Mouse (Mus musculus): ENCODE data around the gene Borcs5. TPM values are rescaled to one million over a fixed set of nuclear protein-coding genes. Genes with fewer than 3 reads are reported as not detected.

Borcs5 gene
- polyA plus RNA-seq, 1 experiment from 2014 or later, result 28.3 TPM

DNA sequence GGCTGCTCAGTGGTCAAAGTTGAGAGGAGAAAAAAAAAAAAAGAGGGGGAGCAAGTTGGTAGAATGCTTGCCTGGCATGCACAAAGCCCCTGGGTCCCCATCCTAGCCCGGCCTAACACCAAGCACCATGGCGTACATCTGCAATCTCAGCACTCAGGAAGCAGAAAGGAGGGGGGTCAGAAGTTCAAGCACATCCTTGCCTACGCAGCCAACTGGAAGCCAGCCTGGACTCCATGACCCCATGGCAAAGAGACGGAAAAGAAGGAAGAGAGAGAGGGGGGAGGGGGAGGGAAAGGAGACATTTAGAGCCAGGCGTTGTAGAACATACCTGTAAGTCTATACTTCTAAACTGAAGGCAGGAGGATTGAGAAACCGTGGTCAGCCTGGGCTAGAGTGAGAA is 32.8 kb upstream of the Borcs5 start:
- no peaks in the 10 kb centered on the region for H3K9me3 ChIP-seq (ENCODE audit: control insufficient read depth, low read length)
- H3K36me3 ChIP-seq (ENCODE audit: control insufficient read depth, insufficient read depth, low read length), result no peaks in the 10 kb centered on the region
- WGBS, result 76% methylated on average over 6 of the region's 6 CpGs
- no peak overlapping the region for H3K27ac ChIP-seq (ENCODE audit: low read depth, low read length)
- H3K9ac ChIP-seq (ENCODE audit: low read length), result no peak overlapping the region
- H3K27me3 ChIP-seq (ENCODE audit: control insufficient read depth, insufficient read depth, low read length), result no peaks in the 10 kb centered on the region
- no peak overlapping the region for H3K4me3 ChIP-seq (ENCODE audit: low read depth, low read length)
- no peak for ATAC-seq (ENCODE audit: low FRiP score)
- H3K4me2 ChIP-seq, result no peak overlapping the region
- no peaks in the 10 kb centered on the region for H3K4me1 ChIP-seq (ENCODE audit: control insufficient read depth, insufficient read depth, low read length)
- no peak for DNase-seq (ENCODE audit: low spot score, missing footprints)

DNA sequence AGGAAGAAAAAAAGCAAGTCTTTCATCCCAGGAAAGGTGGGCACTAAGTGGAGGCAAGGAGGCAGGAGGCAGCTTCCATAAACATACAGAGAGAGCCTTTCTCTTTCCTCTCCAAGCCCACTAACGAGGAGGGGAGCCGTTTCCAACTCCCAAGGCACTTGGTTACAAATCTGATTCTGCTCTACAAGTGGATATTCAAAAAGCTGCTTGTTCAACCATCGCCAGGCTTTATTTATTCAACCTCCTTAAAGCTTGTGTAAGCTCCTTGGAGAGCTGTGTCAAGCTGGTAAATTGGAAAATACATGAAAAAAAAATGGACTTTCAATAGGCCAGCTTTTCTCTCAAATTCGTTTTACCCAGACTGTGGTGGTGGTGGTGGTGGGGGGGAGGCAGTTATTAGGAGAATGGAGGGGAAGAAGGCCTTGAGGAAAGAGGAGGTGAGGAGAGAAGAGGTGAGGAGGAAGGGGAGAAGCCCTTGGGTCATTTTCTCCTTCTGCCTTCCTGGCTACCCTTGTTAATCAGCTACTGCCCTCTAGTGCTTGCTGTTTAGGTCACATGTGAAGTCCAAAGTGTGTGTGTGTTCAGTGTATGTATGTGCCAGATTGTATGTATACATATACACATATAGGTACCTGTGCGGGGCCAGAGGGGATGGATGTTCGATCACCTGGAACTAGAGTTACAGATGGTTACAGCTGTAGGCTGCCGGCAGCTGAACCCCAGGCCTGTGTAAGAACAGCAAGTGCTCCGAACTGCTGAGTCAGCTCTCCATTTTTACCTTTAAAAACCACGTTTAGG is 32.2 kb upstream of the Borcs5 start:
- 60% methylated on average over 9 of the region's 9 CpGs for WGBS

DNA sequence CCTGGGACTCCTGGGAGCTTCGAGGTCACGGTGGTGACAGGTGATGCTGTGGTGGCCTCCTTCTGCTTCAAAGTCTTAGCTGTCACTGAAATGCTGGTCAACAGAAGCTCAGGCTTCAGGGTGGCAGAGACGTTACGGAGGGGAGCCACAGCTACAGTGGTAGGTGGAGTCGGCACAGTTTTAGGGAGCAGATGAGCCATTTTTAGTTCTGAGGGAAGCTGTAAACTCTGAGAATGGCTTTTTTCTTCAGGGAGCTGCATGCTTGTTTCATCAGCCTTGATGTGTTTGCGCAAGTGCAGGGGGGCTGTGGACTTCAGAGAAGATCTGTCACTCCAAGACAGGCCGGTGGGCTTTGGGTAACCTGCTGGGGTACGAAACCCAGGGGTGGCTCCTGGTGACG is 28.9 kb upstream of the Borcs5 start:
- Histone ChIP-seq H3K27me3 (ENCODE audit: control insufficient read depth, insufficient read depth, low read length) (no peaks in the 10 kb centered on the region), H3K9ac (ENCODE audit: low read length) (no peak overlapping the region), H3K36me3 (ENCODE audit: control insufficient read depth, insufficient read depth, low read length) (no peaks in the 10 kb centered on the region), H3K4me2 (no peak overlapping the region), H3K9me3 (ENCODE audit: control insufficient read depth, low read length) (no peaks in the 10 kb centered on the region), H3K4me3 (ENCODE audit: low read depth, low read length) (no peak overlapping the region), H3K4me1 (ENCODE audit: control insufficient read depth, insufficient read depth, low read length) (no peaks in the 10 kb centered on the region), H3K27ac (ENCODE audit: low read depth, low read length) (no peak overlapping the region)
- 93% methylated on average over 9 of the region's 9 CpGs for WGBS
- DNase-seq (ENCODE audit: low spot score, missing footprints), result no peak
- no peak for ATAC-seq (ENCODE audit: low FRiP score)

More for the DNA sequence above, 32.2 kb upstream of the Borcs5 start:
- Histone ChIP-seq H3K4me3 (ENCODE audit: low read depth, low read length) (no peak overlapping the region), H3K36me3 (ENCODE audit: control insufficient read depth, insufficient read depth, low read length) (no peaks in the 10 kb centered on the region), H3K27me3 (ENCODE audit: control insufficient read depth, insufficient read depth, low read length) (no peaks in the 10 kb centered on the region), H3K4me2 (no peak overlapping the region), H3K9ac (ENCODE audit: low read length) (no peak overlapping the region), H3K9me3 (ENCODE audit: control insufficient read depth, low read length) (no peaks in the 10 kb centered on the region), H3K4me1 (ENCODE audit: control insufficient read depth, insufficient read depth, low read length) (no peaks in the 10 kb centered on the region), H3K27ac (ENCODE audit: low read depth, low read length) (no peak overlapping the region)
- DNase-seq (ENCODE audit: low spot score, missing footprints), result no peak
- ATAC-seq (ENCODE audit: low FRiP score), result peak; percentile 67

DNA sequence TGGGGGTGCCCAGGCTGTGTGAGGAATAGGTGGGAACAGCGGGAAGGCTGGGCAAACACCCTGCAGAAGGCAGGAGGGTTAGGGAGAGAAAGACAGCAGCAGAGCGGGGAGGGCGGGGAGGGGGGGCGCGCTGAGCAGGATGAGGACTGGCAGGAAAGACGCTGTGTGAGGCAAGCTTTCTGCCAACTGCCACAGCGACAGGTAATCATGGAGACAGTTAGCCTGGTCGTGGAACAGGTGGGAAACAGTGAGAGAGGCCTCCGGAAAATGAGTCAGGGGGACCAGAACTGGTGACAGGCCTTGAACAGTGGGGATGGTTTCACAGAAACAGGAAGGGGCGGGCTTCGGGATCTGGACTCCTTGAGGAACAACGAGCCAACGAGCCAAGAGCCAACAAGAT is 27.4 kb upstream of the Borcs5 start:
- Histone ChIP-seq H3K9ac (ENCODE audit: low read length) (no peak overlapping the region), H3K36me3 (ENCODE audit: control insufficient read depth, insufficient read depth, low read length) (no peaks in the 10 kb centered on the region), H3K4me2 (no peak overlapping the region), H3K27ac (ENCODE audit: low read depth, low read length) (no peak overlapping the region), H3K4me3 (ENCODE audit: low read depth, low read length) (no peak overlapping the region), H3K27me3 (ENCODE audit: control insufficient read depth, insufficient read depth, low read length) (no peaks in the 10 kb centered on the region), H3K4me1 (ENCODE audit: control insufficient read depth, insufficient read depth, low read length) (no peaks in the 10 kb centered on the region), H3K9me3 (ENCODE audit: control insufficient read depth, low read length) (no peaks in the 10 kb centered on the region)
- 84% methylated on average over 13 of the region's 13 CpGs for WGBS
- no peak for ATAC-seq (ENCODE audit: low FRiP score)
- no peak for DNase-seq (ENCODE audit: low spot score, missing footprints)

DNA sequence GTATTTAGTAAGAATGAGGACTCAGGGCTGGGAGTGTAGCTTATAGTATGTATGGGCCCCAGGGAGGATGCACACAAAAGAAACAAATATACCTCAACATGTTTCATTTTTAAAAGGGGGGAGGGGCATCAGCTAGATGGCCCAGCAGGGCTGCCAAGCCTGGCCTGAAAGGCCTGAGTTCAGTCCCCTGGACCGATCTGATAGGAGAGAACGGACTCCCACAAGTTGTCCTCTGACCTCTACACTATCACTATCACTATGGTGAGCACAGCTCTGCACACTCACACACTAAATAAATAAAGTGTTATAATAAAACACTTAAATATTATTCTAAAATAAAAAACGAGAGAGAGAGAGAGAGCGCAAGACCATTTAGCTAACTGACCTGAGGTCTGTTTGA is 25.0 kb upstream of the Borcs5 start:
- 87% methylated on average over 4 of the region's 4 CpGs for WGBS
- Histone ChIP-seq H3K27me3 (ENCODE audit: control insufficient read depth, insufficient read depth, low read length) (no peaks in the 10 kb centered on the region), H3K4me3 (ENCODE audit: low read depth, low read length) (no peak overlapping the region), H3K36me3 (ENCODE audit: control insufficient read depth, insufficient read depth, low read length) (no peaks in the 10 kb centered on the region), H3K9ac (ENCODE audit: low read length) (no peak overlapping the region), H3K9me3 (ENCODE audit: control insufficient read depth, low read length) (no peaks in the 10 kb centered on the region), H3K4me2 (no peak overlapping the region), H3K27ac (ENCODE audit: low read depth, low read length) (no peak overlapping the region), H3K4me1 (ENCODE audit: control insufficient read depth, insufficient read depth, low read length) (no peaks in the 10 kb centered on the region)
- no peak for ATAC-seq (ENCODE audit: low FRiP score)
- no peak for DNase-seq (ENCODE audit: low spot score, missing footprints)

DNA sequence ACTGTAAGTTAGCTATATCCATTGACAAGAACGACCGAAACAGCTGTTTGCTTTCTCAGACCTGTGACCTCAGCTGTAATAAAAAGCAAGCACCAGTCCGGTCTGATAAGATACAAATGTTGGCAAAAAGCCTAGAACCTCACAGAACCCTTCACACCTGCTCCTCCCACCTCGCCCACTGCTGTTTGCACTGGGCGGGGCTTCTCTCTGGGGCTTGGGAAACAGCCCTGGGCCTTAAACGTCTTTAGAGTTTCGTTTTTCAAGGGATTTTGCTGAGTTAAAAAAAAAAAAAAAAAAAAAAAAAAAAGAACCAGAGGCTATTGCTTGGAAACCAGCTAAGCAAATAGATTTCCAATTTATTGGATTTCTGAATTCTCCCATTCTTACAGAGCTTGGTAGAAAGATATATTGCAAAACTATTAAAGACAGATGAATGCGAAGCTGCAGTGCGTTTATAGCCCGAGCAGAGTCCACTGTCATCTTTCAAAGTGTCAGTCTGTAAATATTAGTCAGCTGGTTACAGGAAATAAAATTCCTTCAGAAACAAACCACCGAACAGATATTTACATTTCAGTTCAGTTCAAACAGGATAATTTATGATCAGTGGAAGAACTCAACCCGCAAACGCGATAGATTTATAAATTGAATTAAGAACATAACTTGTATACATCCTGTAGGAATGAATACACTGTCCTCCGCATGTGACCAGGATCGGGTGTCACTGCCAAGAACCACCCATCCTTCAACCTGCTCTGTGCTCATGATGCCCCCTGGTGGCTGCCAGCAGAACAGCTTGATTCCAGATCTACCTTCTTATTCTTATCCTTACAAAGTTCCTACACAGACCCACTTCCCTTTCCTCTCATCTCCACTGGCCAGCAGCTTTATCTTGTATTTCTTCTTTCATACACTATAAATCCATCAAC is 24.3 kb upstream of the Borcs5 start:
- Histone ChIP-seq H3K27ac (ENCODE audit: low read depth, low read length) (no peak overlapping the region), H3K4me2 (no peak overlapping the region), H3K9me3 (ENCODE audit: control insufficient read depth, low read length) (no peaks in the 10 kb centered on the region), H3K27me3 (ENCODE audit: control insufficient read depth, insufficient read depth, low read length) (no peaks in the 10 kb centered on the region), H3K4me1 (ENCODE audit: control insufficient read depth, insufficient read depth, low read length) (no peaks in the 10 kb centered on the region), H3K4me3 (ENCODE audit: low read depth, low read length) (no peak overlapping the region), H3K36me3 (ENCODE audit: control insufficient read depth, insufficient read depth, low read length) (no peaks in the 10 kb centered on the region), H3K9ac (ENCODE audit: low read length) (no peak overlapping the region)
- DNase-seq (ENCODE audit: low spot score, missing footprints) (peak; percentile 95), ATAC-seq (ENCODE audit: low FRiP score) (peak; percentile 70)
- 31% methylated on average over 16 of the region's 16 CpGs for WGBS

DNA sequence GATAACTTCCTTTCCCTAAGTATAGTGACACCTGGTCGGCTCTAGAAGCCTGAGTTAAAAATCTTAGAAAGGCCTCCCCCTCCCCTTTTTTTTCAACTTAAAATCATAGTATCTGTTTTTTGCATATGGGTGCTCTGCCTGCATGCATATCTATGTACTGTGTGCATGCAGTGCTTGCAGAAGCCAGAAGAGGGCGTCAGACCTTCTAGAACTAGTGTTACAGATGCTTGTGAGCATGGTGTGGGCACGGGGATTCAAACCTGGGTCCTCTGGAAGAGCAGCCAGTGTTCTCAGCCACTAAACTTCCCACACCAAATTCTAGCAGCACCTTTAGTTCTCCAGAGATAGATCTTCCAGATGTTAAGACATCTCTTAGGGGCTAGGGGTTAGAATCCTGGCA is 21.7 kb upstream of the Borcs5 start:
- no peak for DNase-seq (ENCODE audit: low spot score, missing footprints)
- no peak overlapping the region for H3K27ac ChIP-seq (ENCODE audit: low read depth, low read length)
- no peaks in the 10 kb centered on the region for H3K36me3 ChIP-seq (ENCODE audit: control insufficient read depth, insufficient read depth, low read length)
- 57% methylated on average over 3 of the region's 3 CpGs for WGBS
- no peaks in the 10 kb centered on the region for H3K4me1 ChIP-seq (ENCODE audit: control insufficient read depth, insufficient read depth, low read length)
- no peak overlapping the region for H3K4me3 ChIP-seq (ENCODE audit: low read depth, low read length)
- H3K27me3 ChIP-seq (ENCODE audit: control insufficient read depth, insufficient read depth, low read length), result no peaks in the 10 kb centered on the region
- no peaks in the 10 kb centered on the region for H3K9me3 ChIP-seq (ENCODE audit: control insufficient read depth, low read length)
- ATAC-seq (ENCODE audit: low FRiP score), result no peak
- H3K9ac ChIP-seq (ENCODE audit: low read length), result no peak overlapping the region
- no peak overlapping the region for H3K4me2 ChIP-seq

DNA sequence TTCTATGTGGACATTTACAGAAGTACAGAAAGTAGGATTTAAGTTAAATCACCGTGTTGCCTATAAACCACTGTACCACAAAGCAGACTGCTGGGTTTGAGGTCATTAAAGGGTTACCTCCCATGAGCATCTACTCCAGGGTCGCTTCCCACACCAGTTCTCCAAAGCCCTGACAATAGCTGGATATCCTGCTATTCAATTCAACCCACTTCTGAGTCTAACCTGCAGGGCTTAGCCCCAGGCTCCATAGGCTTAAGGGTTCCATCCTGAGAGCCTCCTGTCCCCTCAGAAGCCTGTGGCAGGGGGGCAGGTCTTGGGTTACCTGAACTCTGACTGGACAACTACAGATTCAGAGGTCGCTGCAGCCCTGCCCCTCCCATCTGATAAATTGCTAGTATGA is 19.2 kb upstream of the Borcs5 start:
- Histone ChIP-seq H3K36me3 (ENCODE audit: control insufficient read depth, insufficient read depth, low read length) (no peaks in the 10 kb centered on the region), H3K9me3 (ENCODE audit: control insufficient read depth, low read length) (no peaks in the 10 kb centered on the region), H3K4me3 (ENCODE audit: low read depth, low read length) (no peak overlapping the region), H3K9ac (ENCODE audit: low read length) (no peak overlapping the region), H3K27ac (ENCODE audit: low read depth, low read length) (no peak overlapping the region), H3K4me1 (ENCODE audit: control insufficient read depth, insufficient read depth, low read length) (no peaks in the 10 kb centered on the region), H3K27me3 (ENCODE audit: control insufficient read depth, insufficient read depth, low read length) (no peaks in the 10 kb centered on the region), H3K4me2 (no peak overlapping the region)
- ATAC-seq (ENCODE audit: low FRiP score), result no peak
- DNase-seq (ENCODE audit: low spot score, missing footprints), result no peak
- 73% methylated on average over 3 of the region's 3 CpGs for WGBS

Data from midbrain, embryonic 11.5 days (tissue).